Mouse (Mus musculus): Measurements from ENCODE around the gene Sh3bgrl3.

The Sh3bgrl3 gene

GRCm38 (mm10) chr4:134108196-134108595, 20.4 kb downstream of the Sh3bgrl3 start:
- DNase-seq: no peak

DNA sequence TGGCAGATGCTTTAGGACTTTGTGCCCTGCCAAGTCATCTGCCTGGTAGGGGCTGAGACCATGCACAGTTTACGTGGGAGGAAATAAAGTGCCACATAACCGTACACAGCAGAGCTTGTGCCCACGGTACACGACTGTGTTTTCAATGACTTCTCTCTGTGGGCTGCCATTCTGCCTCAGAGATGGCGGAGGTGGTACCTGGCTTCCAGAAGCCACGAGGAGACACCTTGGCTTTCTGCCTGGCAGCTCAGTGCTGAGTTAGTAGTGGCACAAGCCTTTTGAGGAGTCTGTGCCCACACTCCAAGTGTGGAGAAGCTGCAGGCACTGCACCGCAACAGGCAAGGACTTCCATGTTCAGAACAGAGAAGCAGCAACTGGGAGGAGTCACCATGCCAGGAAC, 20.9 kb downstream of the Sh3bgrl3 start:
- DNase-seq: no peak

DNA sequence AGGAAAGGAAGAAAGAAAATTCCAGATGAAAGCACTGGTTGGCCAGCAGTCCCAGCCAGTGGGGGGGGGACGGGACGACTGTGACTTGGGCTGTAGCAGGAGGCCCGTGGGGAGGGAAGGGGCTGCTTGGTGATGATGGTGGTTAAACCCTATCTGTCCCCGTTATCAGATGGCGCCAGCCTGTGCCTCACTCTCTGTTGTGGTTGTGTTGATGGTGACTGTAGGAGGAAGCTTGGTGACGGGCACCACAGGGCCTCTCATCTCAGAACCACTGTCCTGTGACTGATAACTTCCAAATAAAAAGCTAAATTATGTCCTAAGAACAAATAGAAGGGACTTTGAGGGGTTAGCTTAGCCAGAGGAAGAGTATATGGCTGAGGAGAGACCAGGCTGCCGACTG, 22.5 kb downstream of the Sh3bgrl3 start:
- no peak for DNase-seq

GRCm38 (mm10) chr4:134102742-134103119, 25.9 kb downstream of the Sh3bgrl3 start:
- no peak for DNase-seq

- peak; percentile 91 to 94 for DNase-seq
Measured at GRCm38 (mm10) chr4:134101979-134102741, 26.4 kb downstream of the Sh3bgrl3 start, which contains the start of gene Ubxn11. Ubxn11 (plus strand) TSS chr4:134102570.

DNA sequence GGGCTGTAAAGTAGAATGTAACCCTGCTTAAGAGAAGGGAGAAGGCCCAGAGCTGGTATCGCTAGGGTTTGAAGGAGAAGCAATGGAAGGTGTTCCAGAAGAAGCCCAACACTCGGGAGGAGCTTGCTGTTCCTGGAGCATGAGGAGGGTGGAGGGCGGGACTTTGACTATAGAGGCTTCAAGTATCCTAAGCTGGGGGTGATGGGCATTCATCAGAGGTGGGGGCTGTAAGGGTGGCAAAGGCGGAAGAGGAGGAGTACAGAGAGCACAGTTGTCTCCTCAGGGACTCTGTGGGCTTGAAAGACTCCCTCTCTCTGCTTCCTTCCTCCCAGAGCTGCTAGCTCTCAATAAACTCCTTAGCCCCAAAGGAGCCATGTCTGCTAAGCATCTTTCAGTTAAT, 28.3 kb downstream of the Sh3bgrl3 start:
- no peak for DNase-seq

DNA sequence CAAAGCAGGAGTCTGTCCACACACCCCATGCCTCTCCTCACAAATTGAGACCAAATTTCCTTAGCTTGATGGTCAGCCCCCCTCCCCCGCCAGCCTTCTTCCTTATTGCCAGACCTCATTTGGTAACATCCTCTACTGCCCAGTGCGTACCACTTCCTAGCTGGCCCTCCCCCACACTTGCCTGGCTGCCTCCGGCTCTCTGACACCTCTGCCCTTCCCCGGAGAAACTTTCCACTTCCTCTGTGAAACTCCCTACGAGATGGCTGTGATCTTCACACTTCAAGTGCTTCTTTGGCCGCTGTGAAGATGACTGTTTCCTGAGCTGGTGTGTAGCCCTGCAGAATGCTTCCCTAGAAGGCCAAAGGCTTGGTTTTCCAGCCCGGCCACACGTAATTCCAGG, 30.0 kb downstream of the Sh3bgrl3 start:
- DNase-seq: peak; percentile 27 to 55

DNA sequence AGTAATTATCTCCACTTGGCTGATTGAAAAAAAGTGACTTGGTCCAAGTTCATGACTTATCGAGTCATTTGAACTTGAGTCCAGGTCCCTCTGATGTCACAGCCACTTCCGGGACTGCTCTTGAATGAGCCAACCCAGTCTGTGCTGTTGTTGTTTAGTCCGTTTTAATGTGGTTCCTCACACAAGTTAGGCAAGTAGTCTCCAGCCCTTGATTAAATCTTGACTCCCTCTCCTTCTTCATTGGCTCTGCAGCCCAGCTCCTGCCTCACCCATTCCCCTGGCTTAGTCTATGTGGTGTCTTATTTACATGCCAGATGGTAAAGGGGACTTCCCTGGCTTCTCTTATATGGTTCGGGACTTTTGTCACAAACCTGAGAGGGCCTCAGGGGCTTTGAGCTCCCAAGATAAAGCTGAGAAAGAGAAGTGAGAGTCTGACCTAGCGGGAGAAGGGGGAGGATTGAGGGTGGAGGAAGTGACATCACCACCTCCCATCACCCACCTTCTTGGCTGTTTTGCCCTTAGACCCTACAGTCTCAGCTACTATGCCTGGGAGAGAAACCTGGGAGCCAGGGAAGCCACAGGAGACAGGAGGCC, 31.5 kb downstream of the Sh3bgrl3 start:
- DNase-seq: no peak

DNA sequence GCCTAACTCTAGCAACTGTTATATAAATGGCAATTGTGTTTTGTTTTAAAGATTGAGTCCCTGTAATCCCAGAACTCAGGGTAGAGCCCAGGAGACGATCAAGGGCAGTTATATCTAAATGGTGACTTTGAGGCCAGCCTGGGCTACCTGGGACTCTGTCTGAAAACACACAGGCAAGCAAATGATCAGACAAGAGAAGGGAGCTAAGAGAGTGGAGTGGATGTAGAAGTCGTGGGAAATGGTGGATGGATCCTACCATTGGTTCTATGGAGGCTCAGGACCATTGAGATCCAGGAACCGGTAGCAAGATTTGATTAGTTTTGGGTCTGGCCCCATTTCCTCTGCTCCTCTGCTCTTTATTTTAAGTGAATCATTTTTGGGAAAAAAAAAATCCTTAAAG, 32.5 kb downstream of the Sh3bgrl3 start:
- no peak for DNase-seq

GRCm38 (mm10) chr4:134094923-134095547, 33.6 kb downstream of the Sh3bgrl3 start, which contains the start of gene Cd52:
Cd52 (minus strand) TSS chr4:134095082.
- DNase-seq: no peak

GRCm38 (mm10) chr4:134094004-134094564, 34.5 kb downstream of the Sh3bgrl3 start:
- no peak for DNase-seq

GRCm38 (mm10) chr4:134092382-134093288, 36.0 kb downstream of the Sh3bgrl3 start:
- DNase-seq: peak; percentile 61 to 71

DNA sequence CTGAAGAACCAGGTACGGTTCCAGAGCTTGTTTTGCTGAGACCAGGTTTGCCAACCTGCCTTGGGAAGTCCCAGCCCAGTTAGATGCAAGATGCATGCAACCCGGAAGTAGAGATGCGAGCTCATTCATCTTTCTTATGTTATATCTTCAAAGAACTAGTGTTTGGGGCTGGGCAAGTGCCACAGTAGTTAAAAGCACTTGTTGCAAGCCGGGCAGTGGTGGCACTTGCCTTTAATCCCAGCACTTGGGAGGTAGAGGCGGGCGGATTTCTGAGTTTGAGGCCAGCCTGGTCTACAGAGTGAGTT, 37.4 kb downstream of the Sh3bgrl3 start:
- DNase-seq: no peak

- DNase-seq: no peak
Measured at GRCm38 (mm10) chr4:134090521-134091224, 37.9 kb downstream of the Sh3bgrl3 start.

- DNase-seq: no peak
Measured at GRCm38 (mm10) chr4:134089029-134089428, 39.6 kb downstream of the Sh3bgrl3 start.

DNA sequence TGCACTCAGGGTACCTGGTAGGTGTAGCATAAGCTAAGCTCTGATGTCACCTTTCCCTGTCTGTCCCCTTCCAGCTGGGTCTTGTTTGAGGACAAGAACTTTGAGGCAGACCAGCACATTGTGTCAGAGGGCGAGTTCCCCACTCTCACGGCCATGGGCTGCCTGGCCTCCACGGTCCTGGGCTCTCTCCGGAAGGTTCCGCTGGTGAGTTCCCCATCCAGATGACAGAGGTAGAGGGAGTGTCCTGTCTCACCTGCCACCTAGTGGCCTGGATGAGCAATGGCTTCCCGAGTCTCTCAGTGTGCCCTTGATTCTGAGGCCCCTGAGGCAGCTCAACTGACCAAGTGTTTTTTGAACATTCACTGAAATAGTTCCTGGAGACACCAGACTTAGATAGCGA, 41.2 kb downstream of the Sh3bgrl3 start:
- DNase-seq: peak; percentile 51 to 68

DNA sequence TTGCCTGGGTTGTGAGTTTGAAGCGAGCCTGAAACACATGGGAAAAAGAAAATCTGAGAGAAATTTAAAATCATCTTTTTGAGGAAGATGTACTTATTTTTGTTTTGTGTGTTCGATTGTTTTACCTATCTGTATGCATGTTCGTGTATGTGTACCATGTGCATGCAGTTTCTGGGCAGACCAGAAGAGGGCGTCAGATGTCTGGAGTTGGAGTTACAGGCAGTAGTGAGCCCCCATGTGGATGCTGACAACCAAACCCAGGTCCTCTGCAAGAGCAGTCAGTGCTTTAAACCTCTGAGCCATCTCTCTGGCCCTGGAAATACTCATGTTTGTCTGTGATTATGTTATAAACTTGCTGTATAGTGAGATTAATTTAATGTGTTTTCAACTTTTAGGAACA, 43.6 kb downstream of the Sh3bgrl3 start:
- no peak for DNase-seq

DNA sequence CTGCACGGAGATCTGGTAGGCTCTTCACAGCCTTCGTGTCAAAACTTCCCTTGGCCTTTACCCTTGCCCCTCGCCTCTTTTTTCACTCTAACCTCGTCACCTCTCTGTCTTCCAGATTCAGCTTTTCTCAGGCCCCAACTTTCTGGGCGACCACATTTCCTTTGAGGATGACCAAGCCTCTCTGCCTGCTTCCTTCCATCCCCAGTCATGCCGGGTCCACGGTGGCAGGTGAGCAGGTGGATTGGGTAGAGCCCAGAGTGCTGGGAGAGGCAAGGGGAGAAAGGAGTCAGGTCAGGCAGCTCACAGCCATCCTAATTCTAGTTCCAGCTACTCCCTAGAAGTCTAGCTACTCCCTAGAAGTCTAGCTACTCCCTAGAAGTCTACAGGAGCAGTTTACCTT, 46.1 kb downstream of the Sh3bgrl3 start:
- DNase-seq: no peak

DNA sequence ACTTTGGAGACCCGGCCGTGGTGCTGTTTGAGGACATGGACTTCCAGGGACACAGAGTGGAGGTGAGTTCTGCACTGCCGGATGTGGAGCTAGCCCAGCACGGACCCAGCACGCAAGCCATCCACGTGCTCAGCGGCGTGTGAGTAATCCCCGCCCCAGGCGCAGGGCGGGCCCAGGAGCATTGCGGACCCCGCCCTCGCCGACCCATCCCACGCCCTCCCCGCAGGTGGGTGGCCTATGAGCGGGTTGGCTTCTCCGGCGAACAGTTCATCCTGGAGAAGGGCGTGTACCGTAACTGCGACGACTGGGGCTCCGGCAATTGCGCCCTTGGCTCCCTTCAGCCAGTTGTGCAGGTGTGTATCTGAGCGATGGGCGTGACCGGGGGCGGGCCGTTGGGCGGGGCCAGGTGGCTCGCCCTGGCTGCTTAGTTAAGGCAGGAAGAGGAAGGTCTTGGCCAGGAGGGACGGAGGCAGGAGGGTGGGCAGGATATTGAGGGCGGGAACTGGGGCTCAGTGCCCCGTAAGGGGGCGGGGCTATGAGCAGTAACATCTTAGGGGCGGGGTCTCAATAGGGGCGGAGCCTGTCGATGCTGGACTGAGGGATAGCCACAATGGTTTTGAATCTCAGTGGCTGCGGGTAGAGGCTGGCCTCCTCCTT, 46.7 kb downstream of the Sh3bgrl3 start:
- peak; percentile 82 to 94 for DNase-seq

- DNase-seq: no peak
Measured at GRCm38 (mm10) chr4:134080674-134081073, 47.9 kb downstream of the Sh3bgrl3 start.

DNA sequence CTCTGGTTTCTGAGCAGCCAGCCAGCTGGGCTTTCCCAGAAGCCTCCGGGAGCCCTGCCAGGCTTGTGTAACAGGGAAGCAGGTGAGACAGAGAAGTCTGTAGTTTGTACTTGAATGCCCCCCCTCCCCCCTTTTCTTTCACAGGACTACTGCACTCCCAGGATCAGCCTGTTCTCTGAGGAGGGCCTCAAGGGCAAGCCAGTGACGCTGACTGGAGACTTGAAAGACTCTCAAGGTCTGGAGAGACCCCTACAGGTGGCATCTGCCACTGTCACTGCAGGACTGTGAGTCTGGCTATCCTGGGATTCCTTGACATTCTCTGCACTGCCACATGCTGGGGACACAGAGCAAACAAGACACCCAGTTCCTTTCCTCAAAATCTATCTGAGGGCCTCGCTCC, 49.9 kb downstream of the Sh3bgrl3 start:
- peak; percentile 73 to 87 for DNase-seq
